Mouse (Mus musculus): Measurements from ENCODE around the gene Ost4.

Gene Ost4

GRCm38 (mm10) chr5:30923119-30923518 lies 15.5 kb upstream of the Ost4 start:
- DNase-seq (ENCODE audit: low spot score), result no peak

- DNase-seq (ENCODE audit: low spot score), result no peak
These were observed 15.0 kb upstream of the Ost4 start for GRCm38 (mm10) chr5:30922581-30923041.

- peak; percentile 95 for DNase-seq (ENCODE audit: low spot score)
These were observed 13.9 kb upstream of the Ost4 start, which contains the start of gene Khk for GRCm38 (mm10) chr5:30921256-30922033. Gene Khk, plus strand, starts transcription at chr5:30921431.

- DNase-seq (ENCODE audit: low spot score), result no peak
These were observed 13.0 kb upstream of the Ost4 start for GRCm38 (mm10) chr5:30920621-30921020.

- DNase-seq (ENCODE audit: low spot score), result no peak
These were observed 12.4 kb upstream of the Ost4 start for GRCm38 (mm10) chr5:30919831-30920614.

- no peak for DNase-seq (ENCODE audit: low spot score)
These were observed 11.1 kb upstream of the Ost4 start for GRCm38 (mm10) chr5:30918691-30919090.

- no peak for DNase-seq (ENCODE audit: low spot score)
These were observed 10.5 kb upstream of the Ost4 start for GRCm38 (mm10) chr5:30917891-30918670.

- DNase-seq (ENCODE audit: low spot score), result no peak
These were observed 9.8 kb upstream of the Ost4 start for GRCm38 (mm10) chr5:30917348-30917747.

- DNase-seq (ENCODE audit: low spot score), result no peak
These were observed 9.3 kb upstream of the Ost4 start for GRCm38 (mm10) chr5:30916841-30917240.

- DNase-seq (ENCODE audit: low spot score), result peak; percentile 99
These were observed 8.4 kb upstream of the Ost4 start for GRCm38 (mm10) chr5:30915974-30916433.

GRCm38 (mm10) chr5:30915456-30915855 lies 7.9 kb upstream of the Ost4 start:
- no peak for DNase-seq (ENCODE audit: low spot score)

GRCm38 (mm10) chr5:30914849-30915248 lies 7.3 kb upstream of the Ost4 start:
- no peak for DNase-seq (ENCODE audit: low spot score)

- no peak for DNase-seq (ENCODE audit: low spot score)
These were observed 6.6 kb upstream of the Ost4 start for GRCm38 (mm10) chr5:30914101-30914635.

GRCm38 (mm10) chr5:30913060-30913841 lies 5.7 kb upstream of the Ost4 start, which contains the start of gene Emilin1:
Gene Emilin1, plus strand, starts transcription at chr5:30913402.
- peak; percentile 69 for DNase-seq (ENCODE audit: low spot score)

GRCm38 (mm10) chr5:30912156-30912555 lies 4.6 kb upstream of the Ost4 start:
- DNase-seq (ENCODE audit: low spot score), result peak; percentile 19

GRCm38 (mm10) chr5:30910481-30910880 lies 2.9 kb upstream of the Ost4 start:
- no peak for DNase-seq (ENCODE audit: low spot score)

- no peak for DNase-seq (ENCODE audit: low spot score)
These were observed 2.3 kb upstream of the Ost4 start for GRCm38 (mm10) chr5:30909863-30910262.

- no peak for DNase-seq (ENCODE audit: low spot score)
These were observed 1.7 kb upstream of the Ost4 start for GRCm38 (mm10) chr5:30909300-30909659.

- no peak for DNase-seq (ENCODE audit: low spot score)
These were observed 1.1 kb upstream of the Ost4 start for GRCm38 (mm10) chr5:30908426-30909299.

- DNase-seq (ENCODE audit: low spot score), result no peak
These were observed 5.7 kb downstream of the Ost4 start for GRCm38 (mm10) chr5:30901860-30902259.

Data from retina, embryonic 14.5 days (tissue).